Comparison of ENCODE assay signal across 9 mouse cellular contexts in genomic region chr3:83706531-83707243, GRCm38 (mm10). TPM values are rescaled to one million over a fixed set of nuclear protein-coding genes. Genes with fewer than 3 reads are reported as not detected.
A peak's percentile ranks its signal among the peaks of the same experiment; 100 is the strongest.
DNase-seq lines count a peak whose midpoint lies in the region; ATAC-seq and TF ChIP-seq lines count a peak whose summit lies in the region.
"Had no signal": no experiment of that assay in that cellular context is flagged by ENCODE, and none has a peak within 500 bp of the region (broad histone marks: within the 10 kb centered on the region; RNA-seq: fewer than 3 reads in every experiment).

No protein-coding gene starts in this region.

- H3K27ac ChIP-seq in embryonic facial prominence, embryonic 11.5 days (replicated peaks; ENCODE audit: low read depth, low read length) = no peak overlapping the region
- no peak overlapping the region; the same call in 1 of the 2 replicates for H3K27ac ChIP-seq in embryonic facial prominence, embryonic 10.5 days (replicated peaks)
- no peak overlapping the region for H3K27ac ChIP-seq in CH12.LX (ENCODE audit: insufficient read depth, low read depth)
- no peak overlapping the region for H3K27ac ChIP-seq in intestine, postnatal 0 days (ENCODE audit: low read depth, low read length)
- H3K27ac ChIP-seq in midbrain, embryonic 14.5 days (replicated peaks; ENCODE audit: low read depth, low read length) = no peak overlapping the region
- H3K27ac ChIP-seq: macrophage had no signal

- no peak overlapping the region for H3K9ac ChIP-seq in embryonic facial prominence, embryonic 11.5 days (replicated peaks; ENCODE audit: low read length)
- no peak overlapping the region for H3K9ac ChIP-seq in CH12.LX (ENCODE audit: insufficient read depth, low read depth)
- no peak overlapping the region for H3K9ac ChIP-seq in intestine, postnatal 0 days (ENCODE audit: low read depth, low read length)
- no peak overlapping the region for H3K9ac ChIP-seq in midbrain, embryonic 14.5 days (replicated peaks; ENCODE audit: low read length)

- no peak overlapping the region for H3K4me2 ChIP-seq in embryonic facial prominence, embryonic 11.5 days (ENCODE audit: low read depth, low read length)
- no peak overlapping the region for H3K4me2 ChIP-seq in CH12.LX (ENCODE audit: insufficient read depth, low read depth, poor library complexity, severe bottlenecking)
- no peak overlapping the region for H3K4me2 ChIP-seq in intestine, postnatal 0 days (replicated peaks; ENCODE audit: low read depth)
- no peak overlapping the region for H3K4me2 ChIP-seq in midbrain, embryonic 14.5 days (ENCODE audit: low read length)

- no peak overlapping the region for H3K4me3 ChIP-seq in embryonic facial prominence, embryonic 11.5 days (ENCODE audit: low read depth, low read length)
- no peak overlapping the region for H3K4me3 ChIP-seq in embryonic facial prominence, embryonic 10.5 days
- H3K4me3 ChIP-seq in CH12.LX (replicated peaks in 1 of 3; ENCODE audit: low read depth in 2 of 3, low read length in 2 of 3, poor library complexity in 1 of 3) = no peak overlapping the region
- no peak overlapping the region for H3K4me3 ChIP-seq in intestine, postnatal 0 days (ENCODE audit: low read depth, low read length)
- no peak overlapping the region for H3K4me3 ChIP-seq in midbrain, embryonic 14.5 days (replicated peaks; ENCODE audit: low read depth, low read length)

- H3K79me2 ChIP-seq in CH12.LX (replicated peaks; ENCODE audit: control insufficient read depth, extremely low read depth, insufficient read depth, poor library complexity, severe bottlenecking) = no peaks in the 10 kb centered on the region

- TF ChIP-seq EP300 in CH12.LX (IDR thresholded peaks at IDR 0.05; ENCODE audit: low read length) = no peak

- TF ChIP-seq POLR2A in CH12.LX (IDR thresholded peaks at IDR 0.05; ENCODE audit: low read depth, low read length) = no peak

- 59% methylated on average over 13 of the region's 13 CpGs for WGBS in embryonic facial prominence, embryonic 11.5 days
- WGBS in embryonic facial prominence, embryonic 10.5 days = 62% methylated on average over 13 of the region's 13 CpGs
- WGBS in intestine, postnatal 0 days = 48% methylated on average over 13 of the region's 13 CpGs
- 75% methylated on average over 13 of the region's 13 CpGs for WGBS in midbrain, embryonic 14.5 days

- H3K36me3 ChIP-seq in embryonic facial prominence, embryonic 11.5 days (replicated peaks; ENCODE audit: control insufficient read depth, insufficient read depth, low read depth, low read length) = no peaks in the 10 kb centered on the region
- no peaks in the 10 kb centered on the region for H3K36me3 ChIP-seq in embryonic facial prominence, embryonic 10.5 days (replicated peaks)
- no peaks in the 10 kb centered on the region for H3K36me3 ChIP-seq in CH12.LX (replicated peaks in 1 of 2; ENCODE audit: control insufficient read depth in 1 of 2, insufficient read depth in 1 of 2, low read length in 1 of 2)
- no peaks in the 10 kb centered on the region for H3K36me3 ChIP-seq in intestine, postnatal 0 days (ENCODE audit: control insufficient read depth, insufficient read depth)
- H3K36me3 ChIP-seq in midbrain, embryonic 14.5 days (ENCODE audit: control insufficient read depth, insufficient read depth, low read length) = no peaks in the 10 kb centered on the region

- no peaks in the 10 kb centered on the region for H3K9me3 ChIP-seq in embryonic facial prominence, embryonic 11.5 days (replicated peaks; ENCODE audit: control insufficient read depth, low read length)
- H3K9me3 ChIP-seq in embryonic facial prominence, embryonic 10.5 days = no peaks in the 10 kb centered on the region
- H3K9me3 ChIP-seq in CH12.LX (replicated peaks; ENCODE audit: low read length) = no peaks in the 10 kb centered on the region
- H3K9me3 ChIP-seq in intestine, postnatal 0 days (ENCODE audit: control insufficient read depth) = no peaks in the 10 kb centered on the region
- no peaks in the 10 kb centered on the region for H3K9me3 ChIP-seq in midbrain, embryonic 14.5 days (ENCODE audit: control insufficient read depth, low read length)

- no peaks in the 10 kb centered on the region for H3K27me3 ChIP-seq in embryonic facial prominence, embryonic 11.5 days (ENCODE audit: control insufficient read depth, insufficient read depth, low read length)
- no peaks in the 10 kb centered on the region for H3K27me3 ChIP-seq in embryonic facial prominence, embryonic 10.5 days (replicated peaks; ENCODE audit: low read depth, poor library complexity, severe bottlenecking)
- H3K27me3 ChIP-seq in CH12.LX (replicated peaks) = no peaks in the 10 kb centered on the region
- no peaks in the 10 kb centered on the region for H3K27me3 ChIP-seq in intestine, postnatal 0 days (replicated peaks; ENCODE audit: control insufficient read depth, insufficient read depth, low read length)
- H3K27me3 ChIP-seq in midbrain, embryonic 14.5 days (ENCODE audit: control insufficient read depth, insufficient read depth, low read length) = no peaks in the 10 kb centered on the region

- TF ChIP-seq CTCF in CH12.LX (conservative IDR thresholded peaks at IDR 0.05 in 1 of 2, IDR thresholded peaks at IDR 0.05 in 1 of 2; ENCODE audit: low read depth in 2 of 2, low read length in 2 of 2) = peak in 1 of 2 experiments; percentile 53; a peak in 2 of 4 replicates
- peak; percentile 55 for TF ChIP-seq CTCF in intestine, postnatal 0 days (IDR thresholded peaks at IDR 0.05; ENCODE audit: low read depth)

- ATAC-seq in embryonic facial prominence, embryonic 11.5 days (replicated peaks; ENCODE audit: insufficient number of reproducible peaks, low FRiP score, low TSS enrichment, low read depth) = no peak
- ATAC-seq in intestine, postnatal 0 days = no peak
- ATAC-seq in midbrain, embryonic 14.5 days (ENCODE audit: low FRiP score, low TSS enrichment) = no peak

- dilution Hi-C loops in CH12.LX (cut with MboI; ENCODE audit: extremely low pct_ligation_motif_present, extremely low pct_unique_long_range_greater_than_20kb, low sequenced_read_pairs) = no loop called here

- in situ Hi-C loops in CH12.LX (cut with MboI; ENCODE audit: low pct_ligation_motif_present, low pct_unique_long_range_greater_than_20kb, low sequenced_read_pairs) = no loop called here

- no peak; the same call in none of the 2 replicates for TF ChIP-seq RAD21 in CH12.LX (IDR thresholded peaks at IDR 0.05; ENCODE audit: low read depth, low read length)

- no peaks in the 10 kb centered on the region for H3K4me1 ChIP-seq in embryonic facial prominence, embryonic 11.5 days (ENCODE audit: control insufficient read depth, insufficient read depth, low read length)
- H3K4me1 ChIP-seq in embryonic facial prominence, embryonic 10.5 days = peaks cover 25% of the 10 kb centered on the region
- H3K4me1 ChIP-seq in CH12.LX (ENCODE audit: control insufficient read depth in 1 of 2, insufficient read depth in 2 of 2) = peaks cover 0 to 4% of the 10 kb centered on the region in 2 experiments; a peak in 2 of 4 replicates
- H3K4me1 ChIP-seq in intestine, postnatal 0 days (replicated peaks; ENCODE audit: control insufficient read depth, insufficient read depth, low read length) = no peaks in the 10 kb centered on the region
- H3K4me1 ChIP-seq in midbrain, embryonic 14.5 days (ENCODE audit: control insufficient read depth, insufficient read depth, low read length) = no peaks in the 10 kb centered on the region

- peak; percentile 24 for DNase-seq in embryonic facial prominence, embryonic 11.5 days (ENCODE audit: low spot score)
- DNase-seq in embryonic facial prominence, embryonic 10.5 days (ENCODE audit: low spot score) = no peak
- DNase-seq in CH12.LX (ENCODE audit: extremely low read depth) = no peak
- peak; percentile 30 for DNase-seq in lung, postnatal 36 days
- no peak for DNase-seq in layer of hippocampus, postnatal 25 days (ENCODE audit: extremely low spot score in 1 of 2, low spot score in 1 of 2)
- DNase-seq in spleen, adult 12 weeks (ENCODE audit: low spot score) = no peak
- no peak for DNase-seq in midbrain, embryonic 14.5 days

TF ChIP-seq in CH12.LX, 34 proteins besides CTCF, POLR2A, EP300 and RAD21:
- no peak for TF ChIP-seq MYC (IDR thresholded peaks at IDR 0.05; ENCODE audit: low read depth, low read length)
- no peak for TF ChIP-seq NRF1 (IDR thresholded peaks at IDR 0.05; ENCODE audit: low read depth, low read length)
- no peak for TF ChIP-seq GABPA (IDR thresholded peaks at IDR 0.05; ENCODE audit: insufficient replicate concordance, low read depth, low read length)
- no peak for TF ChIP-seq MAX (IDR thresholded peaks at IDR 0.05; ENCODE audit: low read length)
- TF ChIP-seq HCFC1 (IDR thresholded peaks at IDR 0.05; ENCODE audit: low read depth, low read length) = peak; percentile 10; the same call in 1 of the 2 replicates
- no peak for TF ChIP-seq ZNF384 (IDR thresholded peaks at IDR 0.05; ENCODE audit: low read depth, low read length)
- no peak for TF ChIP-seq MXI1 (IDR thresholded peaks at IDR 0.05; ENCODE audit: low read depth, low read length)
- TF ChIP-seq ELF1 (IDR thresholded peaks at IDR 0.05; ENCODE audit: low read depth, low read length) = peak; percentile 63
- no peak for TF ChIP-seq JUN (IDR thresholded peaks at IDR 0.05; ENCODE audit: insufficient read depth, low read depth, low read length)
- TF ChIP-seq UBTF (IDR thresholded peaks at IDR 0.05; ENCODE audit: low read depth, low read length) = no peak

RNA-seq across cellular contexts. Expression of gene Sfrp2, which starts 59.4 kb away (rescaled TPM):
- polyA plus RNA-seq in embryonic facial prominence, embryonic 11.5 days (2014; fragmentation: Nextera tagmentation; extraction: Ambion mirVana) = 160 and 212 TPM in 2 replicates
- 153 and 166 TPM in 2 replicates for polyA plus RNA-seq in embryonic facial prominence, embryonic 10.5 days (2016; fragmentation: Nextera tagmentation; extraction: Ambion mirVana)
- 0.17 TPM in 2 replicates for total RNA-seq in CH12.LX (2012; rRNA removed)
- 0.17 TPM in 1 of 2 replicates, not detected in the other for total RNA-seq in CH12.LX (2014; rRNA removed)
- polyA plus RNA-seq in CH12.LX (2012; ENCODE audit: insufficient read length, low read depth) = 0.23 TPM in 1 of 2 replicates, not detected in the other
- 15.8 and 20.7 TPM in 2 replicates for polyA plus RNA-seq in intestine, postnatal 0 days (2015; fragmentation: Nextera tagmentation; extraction: Ambion mirVana)
- 1 to 10 TPM; 1.8 to 2.3 TPM for total RNA-seq in layer of hippocampus, postnatal 25 days (2021)
- polyA plus RNA-seq in midbrain, embryonic 14.5 days (2014; fragmentation: Nextera tagmentation; extraction: Ambion mirVana) = 37.6 and 41.3 TPM in 2 replicates
- polyA plus RNA-seq: macrophage had no signal

Comparison
In these comparisons a context has a peak if more than half of its experiments do, and no peak if none do; other contexts are left out.
1. DNase-seq: peak in embryonic facial prominence, embryonic 11.5 days (single experiment) and lung, postnatal 36 days (single experiment); none in embryonic facial prominence, embryonic 10.5 days (single experiment), CH12.LX (single experiment), layer of hippocampus, postnatal 25 days (0 of 2), spleen, adult 12 weeks (single experiment) and midbrain, embryonic 14.5 days (single experiment).
2. RNA of gene Sfrp2, which starts 59.4 kb away (polyA plus RNA-seq): 160 to 212 TPM in embryonic facial prominence, embryonic 11.5 days, 153 to 166 TPM in embryonic facial prominence, embryonic 10.5 days, 37.6 to 41.3 TPM in midbrain, embryonic 14.5 days and 15.8 to 20.7 TPM in intestine, postnatal 0 days; 0.23 TPM in CH12.LX; every median in the first group is over 10 times any median in the second.